Mouse (Mus musculus) spleen, adult 2 months (tissue): Measurements from ENCODE around the gene Gm20517. TPM values are rescaled to one million over a fixed set of nuclear protein-coding genes. Genes with fewer than 3 reads are reported as not detected.

Experiments used
- DNase-seq, 2 experiments: peaks; one replicate each; pipeline versions ENCODE4 v3.0.0 to v3.0.0-alpha.2; 2012 to 2021; ENCODE audit warnings: low spot score in 2 of 2, low read depth in 1 of 2
- H3K27ac ChIP-seq: fragments of 200-500 bp; 2 replicates; pipeline ENCODE4 v1.5.1; 2012; ENCODE audit warnings: low read length, inconsistent platforms; ENCODE audit not compliant: insufficient read depth
- H3K27me3 ChIP-seq: fragments of 200-500 bp; 2 replicates; pipeline ENCODE4 v1.6.1; 2012; ENCODE audit warnings: mild to moderate bottlenecking, moderate library complexity, low read length, inconsistent platforms; ENCODE audit not compliant: control insufficient read depth, insufficient read depth
- H3K36me3 ChIP-seq: fragments of 200-500 bp; 2 replicates; pipeline ENCODE4 v1.6.1; 2012; ENCODE audit warnings: mild to moderate bottlenecking, low read length, inconsistent platforms; ENCODE audit not compliant: control insufficient read depth, insufficient read depth
- H3K4me1 ChIP-seq: fragments of 200-500 bp; 2 replicates; pipeline ENCODE4 v1.6.1; 2011; ENCODE audit warnings: inconsistent platforms; ENCODE audit not compliant: control insufficient read depth, insufficient read depth, insufficient read length
- H3K4me3 ChIP-seq: fragments of 200-500 bp; 2 replicates; pipeline ENCODE4 v1.5.1; 2011; ENCODE audit warnings: mild to moderate bottlenecking, inconsistent platforms; ENCODE audit not compliant: insufficient read depth, insufficient read length; ENCODE audit errors: extremely low read depth
- CTCF ChIP-seq: fragments of 200-500 bp; IDR thresholded peaks from 2 replicates; pipeline ENCODE4 v1.5.1; 2011; ENCODE audit warnings: mild to moderate bottlenecking, inconsistent platforms; ENCODE audit not compliant: insufficient read depth, insufficient read length, insufficient replicate concordance; ENCODE audit errors: extremely low read depth
- POLR2A ChIP-seq: fragments of 200-500 bp; IDR thresholded peaks from 2 replicates; pipeline ENCODE4 v1.6.1; 2011; ENCODE audit warnings: low read depth, low read length, inconsistent platforms
- WGBS: fragments of 180-500 bp; shearing (Covaris S2); methylation state at CpG from one replicate; pipeline ENCODE4 v1.1.7; 2018; 5-methylcytosine and 5-hydroxymethylcytosine counted together
- polyA plus RNA-seq: library from polyadenylated mRNA; depleted of rRNA; stranded (reverse); fragments of >200 nt; gene quantifications from 2 replicates; pipeline ENCODE4 v1.2.3, GENCODE M21; 2012

Gene Gm20517
- polyA plus RNA-seq, 1 experiment, result 0.39 TPM

GRCm38 (mm10) chr17:47599511-47600297 is 11.7 kb upstream of the Gm20517 start:
- Histone ChIP-seq H3K36me3 (peaks cover 23% of the 10 kb centered on the region), H3K4me1 (peaks cover 40% of the 10 kb centered on the region), H3K27me3 (no peaks in the 10 kb centered on the region), H3K27ac (peak overlapping the region; percentile 73), H3K4me3 (no peak overlapping the region)
- TF ChIP-seq POLR2A (no peak), CTCF (no peak)
- 72% methylated on average over 11 of the region's 11 CpGs for WGBS
- DNase-seq, result no peak

- H3K36me3 ChIP-seq, result peaks cover 28% of the 10 kb centered on the region
- TF ChIP-seq CTCF (no peak), POLR2A (no peak)
- WGBS, result 23% methylated on average over 13 of the region's 13 CpGs
- DNase-seq, result peak in 1 of 2 experiments; percentile 33
- peak overlapping the region; percentile 73 for H3K27ac ChIP-seq
- no peaks in the 10 kb centered on the region for H3K27me3 ChIP-seq
- H3K4me3 ChIP-seq, result no peak overlapping the region
- peaks cover 33% of the 10 kb centered on the region for H3K4me1 ChIP-seq
Measured at GRCm38 (mm10) chr17:47600601-47601388, 10.6 kb upstream of the Gm20517 start.

- TF ChIP-seq POLR2A (no peak), CTCF (no peak)
- Histone ChIP-seq H3K4me3 (no peak overlapping the region), H3K36me3 (peaks cover 30% of the 10 kb centered on the region), H3K27ac (peak overlapping the region; percentile 73), H3K4me1 (peaks cover 28% of the 10 kb centered on the region), H3K27me3 (no peaks in the 10 kb centered on the region)
- 80% methylated on average over 10 of the region's 10 CpGs for WGBS
- DNase-seq, result no peak
Measured at GRCm38 (mm10) chr17:47601389-47601755, 10.0 kb upstream of the Gm20517 start.

- DNase-seq, result no peak
- TF ChIP-seq CTCF, result no peak
- no peak for TF ChIP-seq POLR2A
- 95% methylated on average over 11 of the region's 11 CpGs for WGBS
- no peak overlapping the region for H3K27ac ChIP-seq
- H3K4me3 ChIP-seq, result no peak overlapping the region
- H3K4me1 ChIP-seq, result peaks cover 26% of the 10 kb centered on the region
- H3K27me3 ChIP-seq, result no peaks in the 10 kb centered on the region
- H3K36me3 ChIP-seq, result peaks cover 30% of the 10 kb centered on the region
Measured at GRCm38 (mm10) chr17:47602289-47602688, 9.1 kb upstream of the Gm20517 start.

GRCm38 (mm10) chr17:47606220-47606619 is 5.2 kb upstream of the Gm20517 start:
- TF ChIP-seq CTCF (peak; percentile 22; the same call in 1 of the 2 replicates), POLR2A (no peak)
- no peak for DNase-seq
- Histone ChIP-seq H3K27ac (no peak overlapping the region), H3K36me3 (peaks cover 24% of the 10 kb centered on the region), H3K4me1 (peaks cover 7% of the 10 kb centered on the region), H3K4me3 (no peak overlapping the region), H3K27me3 (no peaks in the 10 kb centered on the region)
- 74% methylated on average over 5 of the region's 5 CpGs for WGBS

GRCm38 (mm10) chr17:47609182-47609581 is 2.2 kb upstream of the Gm20517 start:
- H3K27ac ChIP-seq, result no peak overlapping the region
- H3K27me3 ChIP-seq, result no peaks in the 10 kb centered on the region
- no peak for DNase-seq
- no peak for TF ChIP-seq POLR2A
- no peak for TF ChIP-seq CTCF
- H3K4me3 ChIP-seq, result no peak overlapping the region
- 86% methylated on average over 4 of the region's 4 CpGs for WGBS
- H3K36me3 ChIP-seq, result peaks cover 9% of the 10 kb centered on the region
- H3K4me1 ChIP-seq, result peaks cover 6% of the 10 kb centered on the region; the same call in 1 of the 2 replicates

GRCm38 (mm10) chr17:47611661-47611982 is 233 bp downstream of the Gm20517 start:
- no peak for DNase-seq
- Histone ChIP-seq H3K4me3 (peak overlapping the region; percentile 79), H3K27me3 (no peaks in the 10 kb centered on the region), H3K4me1 (peaks cover 6% of the 10 kb centered on the region; the same call in 1 of the 2 replicates), H3K27ac (peak overlapping the region; percentile 48; the same call in 1 of the 2 replicates), H3K36me3 (no peaks in the 10 kb centered on the region; the same call in 1 of the 2 replicates)
- TF ChIP-seq POLR2A (no peak), CTCF (no peak)
- 0% methylated on average over 13 of the region's 13 CpGs for WGBS
